Mouse (Mus musculus): Measurements from ENCODE around the gene Pwwp2b.

Gene Pwwp2b

DNA sequence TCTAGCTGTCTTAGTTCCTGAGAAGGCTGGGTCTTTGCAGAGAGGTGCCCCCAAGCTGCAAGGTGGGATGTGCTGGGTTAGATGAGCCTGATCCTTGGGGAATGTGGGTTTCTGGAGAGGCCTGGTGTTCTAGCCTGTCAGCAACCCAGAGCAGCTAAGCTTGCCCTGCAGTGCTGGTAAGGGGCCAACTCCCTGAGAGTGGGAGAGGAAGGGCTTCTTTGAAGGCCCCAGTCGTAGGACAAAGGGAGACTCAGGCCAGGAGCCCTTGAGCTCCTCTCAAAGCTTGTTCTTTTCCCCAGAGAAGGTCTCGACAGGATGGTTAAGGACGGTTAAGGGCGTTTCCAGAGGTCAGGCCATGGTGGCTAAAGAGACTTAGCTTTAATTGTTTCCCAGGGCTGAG, 16.1 kb downstream of the Pwwp2b start:
- DNase-seq (ENCODE audit: low read depth), result no peak

DNA sequence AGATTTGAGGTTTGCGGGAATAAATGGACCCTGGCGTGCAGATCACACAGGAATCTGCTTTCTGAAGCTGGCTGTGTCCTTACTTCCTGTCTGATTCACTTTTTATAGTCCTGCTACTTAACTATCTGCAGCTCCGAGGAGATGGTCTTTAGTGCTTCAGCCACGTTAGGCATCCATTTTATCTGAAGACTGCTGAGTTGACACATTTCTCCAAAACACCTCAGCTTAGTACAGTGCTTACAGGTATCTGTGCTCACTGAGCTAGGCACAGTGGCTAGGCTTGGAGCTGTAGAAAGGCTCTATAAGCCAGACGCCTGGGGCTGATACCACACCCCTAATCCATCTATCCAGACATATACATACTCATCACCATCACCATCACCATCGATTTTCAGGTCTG, 17.4 kb downstream of the Pwwp2b start:
- DNase-seq (ENCODE audit: low read depth), result no peak

DNA sequence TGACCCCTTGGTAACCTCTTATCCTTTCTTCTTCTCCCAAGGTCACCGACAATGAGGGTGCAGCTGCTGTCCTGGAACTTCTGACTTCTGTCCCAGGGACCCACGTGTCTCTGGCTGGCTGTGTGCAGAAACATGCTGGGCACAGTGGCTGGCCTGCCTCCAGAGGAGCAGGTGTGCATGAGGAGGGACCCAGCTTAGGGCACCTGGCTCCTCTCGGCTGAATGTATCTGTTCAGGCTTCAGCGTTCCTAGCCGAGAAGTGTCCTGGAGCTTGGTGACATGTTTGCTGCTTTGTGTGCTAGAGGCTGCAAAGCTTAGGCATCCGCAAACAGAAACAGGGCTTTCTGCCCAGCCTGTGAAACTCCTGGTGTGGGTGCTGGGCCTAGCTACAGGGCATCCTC, 18.1 kb downstream of the Pwwp2b start:
- DNase-seq (ENCODE audit: low read depth), result no peak

DNA sequence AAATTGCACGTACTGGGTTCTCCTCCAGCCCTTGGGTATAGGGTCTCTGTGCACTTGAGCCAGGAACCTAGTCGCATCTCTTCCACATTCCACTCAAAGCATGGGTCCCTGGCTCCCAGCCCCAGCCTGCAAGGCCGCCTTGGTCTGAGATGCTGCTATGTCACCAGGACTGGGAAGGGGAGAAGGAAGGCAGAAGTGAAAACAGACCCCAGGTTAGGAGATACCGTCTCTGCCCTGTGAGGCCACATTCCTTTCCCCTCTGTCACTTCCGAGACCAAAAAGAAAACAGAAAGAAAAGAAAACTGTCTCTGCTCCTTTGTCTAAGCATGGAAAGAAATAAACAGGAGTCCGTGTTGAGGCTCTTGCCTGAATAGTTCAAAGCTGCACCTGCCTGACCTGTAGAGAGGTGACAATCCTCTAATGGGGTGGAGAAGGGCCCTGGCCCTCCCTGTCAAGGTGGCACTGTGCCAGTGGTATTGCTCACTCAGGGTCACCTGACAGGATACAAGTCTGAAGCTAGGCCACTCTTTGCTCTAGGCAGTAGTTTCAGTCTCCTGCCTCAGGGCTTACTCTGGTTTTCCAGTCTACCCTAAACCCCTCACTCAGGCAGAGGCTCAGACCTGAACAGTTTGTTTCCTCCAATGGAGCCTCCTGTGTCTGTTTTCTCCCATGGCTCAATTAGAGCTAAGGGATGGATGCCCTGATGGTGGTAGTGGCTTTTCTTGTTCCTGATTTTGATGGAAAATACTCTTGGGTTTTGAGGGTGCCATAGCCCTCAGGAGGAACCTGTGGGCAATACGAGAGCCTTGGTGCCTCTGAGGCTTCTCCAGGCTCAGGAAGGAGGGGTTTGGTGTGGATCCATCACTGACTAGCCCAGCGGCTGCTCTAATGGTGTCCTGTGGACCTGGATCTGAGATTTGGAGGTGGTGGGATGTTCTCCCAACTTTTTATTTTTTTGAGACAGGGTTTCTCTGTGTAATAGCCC, 18.9 kb downstream of the Pwwp2b start:
- DNase-seq (ENCODE audit: low read depth), result no peak

DNA sequence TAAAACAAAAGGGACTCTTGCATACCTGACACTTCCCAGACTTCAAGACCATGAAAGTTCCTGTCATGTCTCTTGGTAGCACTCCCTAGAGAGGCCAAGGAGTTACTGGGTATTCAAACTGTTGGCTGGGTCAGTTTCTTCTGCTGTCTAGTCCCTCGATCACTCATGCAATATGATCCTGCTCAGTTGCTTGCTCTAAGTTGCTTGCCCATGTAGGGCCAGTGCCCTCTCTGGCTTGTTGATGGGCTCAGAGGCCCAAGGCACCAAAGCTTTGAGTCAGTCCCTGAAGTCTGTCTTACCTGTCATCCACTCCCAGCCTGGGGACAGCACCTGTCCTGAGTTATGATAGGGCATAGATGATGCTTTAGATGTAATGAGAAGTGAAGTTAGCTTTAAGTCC, 22.5 kb downstream of the Pwwp2b start:
- DNase-seq (ENCODE audit: low read depth), result no peak

DNA sequence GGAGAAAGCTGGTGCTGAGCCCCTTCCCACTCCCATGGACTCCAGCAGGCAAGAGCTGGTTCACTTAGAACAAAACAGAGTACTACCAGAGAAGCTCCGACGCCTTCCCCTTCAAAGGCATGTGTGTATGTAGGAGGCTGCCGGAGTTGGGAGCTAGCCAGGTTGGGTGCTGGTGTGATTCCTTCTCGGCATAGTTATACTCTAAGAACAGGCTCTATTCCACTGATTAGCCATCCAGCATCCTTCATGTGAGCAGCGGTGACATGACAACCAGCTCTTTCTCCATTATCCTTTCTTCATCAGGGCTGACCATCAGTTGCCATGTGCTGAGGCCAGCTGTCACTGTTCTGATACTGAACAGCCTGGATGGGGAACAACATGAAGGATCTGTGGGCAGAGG, 23.6 kb downstream of the Pwwp2b start:
- DNase-seq (ENCODE audit: low read depth), result no peak

DNA sequence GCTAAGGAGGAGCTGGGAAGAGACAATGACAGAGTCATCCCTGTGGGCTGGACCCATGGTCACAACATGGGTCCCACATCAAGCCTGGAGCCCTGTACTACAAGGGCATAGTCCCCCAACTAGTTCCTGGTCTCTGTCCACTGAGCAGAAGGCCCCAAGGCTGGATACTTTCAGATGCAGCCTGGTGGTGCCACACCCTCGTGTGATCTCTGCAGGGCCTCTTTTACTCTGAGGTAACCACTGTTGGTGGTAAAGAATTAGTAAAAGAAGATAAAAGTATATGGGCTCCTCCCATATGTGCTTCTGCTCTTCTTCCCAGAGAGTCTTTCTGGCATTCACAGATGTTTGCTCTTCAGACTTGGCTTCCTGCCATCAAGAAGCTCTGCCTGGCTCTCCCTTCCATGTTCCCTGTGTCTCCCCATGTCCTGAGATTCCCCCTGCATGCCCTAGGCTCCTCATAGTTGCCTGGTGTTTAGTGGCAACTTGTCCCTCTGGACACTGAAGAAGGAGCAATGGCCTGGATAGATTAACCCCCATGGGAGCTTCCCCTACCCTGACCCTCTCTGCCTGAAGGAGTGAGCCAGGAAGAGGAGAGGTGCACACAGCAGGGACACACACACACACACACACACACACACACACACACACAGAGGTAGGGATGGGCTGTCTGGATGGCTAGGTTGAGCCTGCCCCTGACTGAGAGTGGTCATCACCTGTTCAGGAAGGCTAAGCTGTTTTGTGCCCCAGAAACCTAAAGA, 24.5 kb downstream of the Pwwp2b start:
- no peak for DNase-seq (ENCODE audit: low read depth)

DNA sequence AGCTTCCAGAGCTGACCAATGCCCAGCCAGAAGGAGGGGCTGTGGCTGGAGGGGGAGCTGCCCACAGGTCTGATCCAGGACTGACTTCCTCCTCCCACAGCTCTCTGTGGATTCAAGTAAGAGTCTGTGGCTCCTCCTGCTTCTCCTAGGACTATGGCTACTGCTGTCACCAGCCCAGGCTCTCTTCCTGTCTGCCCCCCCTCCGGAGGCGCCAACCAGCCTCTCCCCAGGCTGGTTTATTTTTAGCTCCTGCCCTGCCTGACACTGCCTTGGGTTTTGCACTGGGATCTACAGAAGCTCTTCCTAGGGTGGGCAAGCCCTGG, 25.1 kb downstream of the Pwwp2b start:
- DNase-seq (ENCODE audit: low read depth), result no peak

DNA sequence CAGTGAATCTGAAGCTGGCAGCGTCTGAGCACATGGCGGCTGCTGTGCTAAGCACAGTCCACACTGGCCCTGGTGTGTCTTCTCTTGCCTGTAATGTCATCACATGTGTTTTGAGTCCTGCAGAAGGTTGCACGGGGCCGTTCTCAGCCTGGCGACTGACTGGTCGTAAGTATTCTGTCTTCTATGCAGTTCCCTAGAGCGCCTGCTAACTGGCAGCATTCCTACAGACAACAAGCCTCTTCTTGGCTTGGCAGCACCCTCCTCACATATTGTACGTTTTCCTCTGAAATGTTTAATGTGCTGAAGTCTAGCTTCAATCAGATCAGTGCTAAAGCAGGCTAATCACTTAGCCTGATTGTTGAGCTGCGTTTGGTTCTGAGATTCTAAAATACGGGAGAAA, 27.3 kb downstream of the Pwwp2b start:
- no peak for DNase-seq (ENCODE audit: low read depth)

DNA sequence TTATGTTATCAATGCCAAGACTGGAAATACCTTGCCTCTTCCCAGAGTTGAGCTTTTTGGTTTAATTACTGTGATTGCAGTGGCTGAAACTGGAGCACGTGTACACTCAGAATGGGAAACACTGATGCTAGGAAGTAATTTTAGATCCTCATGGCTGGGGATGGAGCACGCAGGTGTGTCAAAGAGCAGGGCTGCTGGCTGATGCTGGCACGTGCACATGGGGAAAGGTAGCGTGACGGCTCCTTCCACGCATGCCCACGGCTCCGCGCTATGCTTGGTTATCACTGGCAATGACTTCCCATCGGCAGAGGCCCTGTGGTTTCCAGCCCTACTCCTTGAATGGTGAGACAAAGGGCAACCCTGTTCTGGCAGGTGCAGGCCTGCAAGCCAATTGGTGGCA, 27.9 kb downstream of the Pwwp2b start:
- DNase-seq (ENCODE audit: low read depth), result no peak

DNA sequence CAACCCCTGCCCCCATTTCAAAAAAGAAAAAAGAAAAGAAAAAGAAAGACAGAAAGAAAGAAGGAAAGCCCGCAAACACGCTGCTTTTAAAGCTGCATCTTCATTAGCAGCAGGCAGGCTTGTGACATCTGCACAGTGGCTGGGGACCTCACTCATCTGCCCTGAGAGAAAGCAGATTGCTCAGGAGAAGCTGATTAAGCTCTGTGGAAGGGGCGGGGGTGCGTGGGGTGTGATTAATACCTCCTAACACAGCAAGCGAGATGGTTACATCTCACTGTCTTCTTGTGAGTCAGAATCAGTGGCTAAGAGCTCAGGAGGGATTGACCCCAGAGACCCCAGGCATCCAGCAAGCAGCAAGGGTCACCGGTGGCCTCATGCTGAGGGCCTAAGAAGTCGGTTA, 29.3 kb downstream of the Pwwp2b start:
- DNase-seq (ENCODE audit: low read depth), result no peak

DNA sequence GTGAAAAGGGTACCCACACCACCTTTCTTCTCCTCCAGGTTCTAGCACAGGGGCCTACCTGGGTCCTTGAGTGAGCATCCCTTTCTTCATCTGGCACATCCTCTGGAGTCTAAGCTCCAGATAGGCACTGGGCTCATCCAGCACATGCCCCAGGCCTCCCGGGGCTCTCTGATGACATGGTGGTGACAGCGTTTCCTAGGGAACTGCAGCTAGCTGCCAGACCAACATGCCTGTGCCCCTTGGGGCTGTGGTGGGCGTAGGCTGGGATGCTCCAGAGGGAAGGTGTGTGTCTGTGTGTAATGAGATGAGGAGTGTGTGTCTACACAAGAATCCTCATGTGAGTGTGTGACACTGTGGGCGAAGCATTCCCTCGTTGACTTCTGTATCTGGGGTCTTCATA, 31.3 kb downstream of the Pwwp2b start:
- no peak for DNase-seq (ENCODE audit: low read depth)

DNA sequence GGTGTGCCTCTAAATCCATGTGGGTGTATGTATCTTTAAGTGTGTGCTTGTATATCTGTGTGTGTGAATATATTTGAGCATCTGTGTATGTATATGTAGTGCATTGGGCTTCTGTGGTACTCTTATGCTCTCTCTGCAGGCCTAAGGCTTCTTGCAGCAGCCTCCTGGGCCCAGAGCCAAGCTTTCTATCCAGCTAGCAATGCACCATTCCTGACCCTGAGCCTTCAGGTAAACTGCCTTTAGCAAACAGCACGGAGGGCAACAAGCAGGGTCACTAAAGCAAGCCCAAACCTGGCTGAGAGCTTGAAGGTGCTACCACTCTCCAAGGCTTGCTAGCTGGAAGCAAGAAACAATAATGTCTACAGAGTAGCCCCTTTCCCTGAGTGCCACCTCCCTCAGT, 31.8 kb downstream of the Pwwp2b start:
- DNase-seq (ENCODE audit: low read depth), result no peak

DNA sequence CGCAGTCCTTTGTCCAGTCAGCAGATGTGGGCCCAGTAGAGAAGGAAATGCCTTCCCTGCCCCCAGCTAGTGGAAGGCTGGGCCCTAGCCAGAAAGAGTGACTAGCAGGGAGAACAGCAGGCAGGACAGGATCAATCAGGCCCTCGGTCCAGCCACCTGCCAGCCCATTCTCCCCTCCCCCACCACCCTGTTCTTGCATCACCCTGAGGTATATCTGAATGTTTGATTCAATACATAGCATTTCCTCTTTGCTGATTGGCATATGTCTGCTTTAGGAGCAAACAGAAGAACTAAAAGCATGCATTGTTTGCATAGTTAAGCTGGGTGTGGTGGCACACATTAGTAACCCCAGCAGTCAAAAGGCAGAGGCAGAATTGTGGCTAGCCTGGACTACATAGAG, 32.9 kb downstream of the Pwwp2b start:
- no peak for DNase-seq (ENCODE audit: low read depth)

DNA sequence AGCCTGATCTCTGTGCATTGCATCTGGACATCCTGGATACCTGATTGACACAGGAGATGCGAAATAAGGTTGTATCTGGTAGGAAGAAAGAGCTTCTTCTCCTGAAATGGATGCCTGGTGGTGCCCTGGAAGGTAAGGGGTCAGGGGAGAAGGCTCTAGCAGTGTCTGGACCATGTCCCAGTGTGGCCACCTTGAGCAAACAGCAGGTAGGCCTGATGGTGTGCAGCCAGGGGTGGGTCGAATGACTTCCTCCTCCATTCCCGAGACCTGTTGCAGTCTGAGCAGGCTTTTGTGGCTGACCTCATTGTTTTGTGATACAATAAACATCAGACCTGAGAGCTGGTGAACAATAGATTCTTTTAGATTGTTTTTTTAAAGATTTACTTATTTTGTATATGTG, 33.8 kb downstream of the Pwwp2b start:
- DNase-seq (ENCODE audit: low read depth), result no peak

DNA sequence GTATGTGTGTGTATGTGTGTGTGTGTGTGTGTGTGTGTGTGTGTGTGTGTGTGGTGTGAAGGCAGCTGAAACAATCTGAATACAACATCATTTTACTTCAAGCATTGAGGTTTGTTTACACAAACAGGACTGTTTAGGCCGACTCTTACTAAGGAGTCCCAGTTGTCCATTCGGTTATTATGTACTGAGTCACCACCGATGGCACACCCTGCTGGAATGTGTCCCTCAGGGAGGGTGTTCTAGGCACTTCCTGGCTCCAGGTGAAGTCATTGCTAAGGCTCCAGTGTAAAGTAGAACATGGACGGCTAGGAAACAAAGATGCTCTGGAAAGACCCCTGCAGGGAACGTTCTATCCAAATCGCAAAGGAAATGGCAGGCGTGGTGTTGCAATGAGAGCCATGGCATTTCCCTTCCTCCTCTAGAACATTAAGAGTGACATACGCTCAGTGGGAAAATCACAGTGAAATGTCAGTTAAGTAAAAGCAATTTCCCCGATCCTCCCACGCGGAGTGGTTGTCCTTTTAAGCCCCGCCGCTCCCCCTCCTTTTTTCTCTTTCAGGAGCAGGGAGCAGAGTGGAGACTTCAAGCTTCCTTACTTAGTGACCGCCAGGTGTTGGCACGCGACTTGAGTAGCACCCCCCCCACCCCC, 37.1 kb downstream of the Pwwp2b start:
- DNase-seq (ENCODE audit: low read depth), result no peak

DNA sequence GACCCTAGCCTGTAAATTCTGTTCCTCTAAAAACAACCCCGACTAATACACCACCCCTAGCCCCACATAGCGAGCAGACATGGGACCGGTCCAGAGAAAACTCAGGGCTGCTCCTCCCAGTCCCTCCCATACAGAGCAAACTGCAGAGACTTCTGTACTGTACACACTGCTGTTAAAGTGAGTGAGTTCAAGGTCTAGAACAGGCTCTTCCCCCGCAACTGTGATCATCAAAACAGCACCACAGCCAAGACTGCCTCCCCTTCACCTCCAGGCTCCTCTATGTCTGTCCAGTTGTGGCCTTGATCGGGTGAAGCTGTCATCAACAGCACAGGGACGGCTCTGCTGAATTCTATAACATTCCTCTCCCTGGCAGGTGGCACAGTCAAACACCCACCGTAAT, 40.3 kb downstream of the Pwwp2b start:
- DNase-seq (ENCODE audit: low read depth), result no peak

DNA sequence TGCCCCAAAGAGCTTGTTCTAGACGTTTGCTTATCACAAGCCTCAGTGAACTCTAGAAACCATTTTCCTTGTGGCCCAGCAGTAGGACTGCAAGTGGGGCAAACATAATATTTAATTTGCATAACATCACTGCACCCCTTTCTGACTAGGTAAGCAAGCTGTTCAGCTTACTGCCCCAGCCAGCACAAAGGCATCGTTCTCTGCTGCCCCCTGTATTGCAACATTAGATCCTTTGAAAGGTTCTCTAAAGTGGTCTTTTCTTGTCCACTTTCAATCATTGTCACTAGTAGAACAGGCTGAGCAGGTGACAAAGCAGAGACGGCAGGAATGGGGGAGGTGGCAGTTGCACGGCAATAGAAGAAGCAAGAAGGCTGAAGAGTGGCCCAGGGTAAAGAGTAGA, 45.1 kb downstream of the Pwwp2b start:
- DNase-seq (ENCODE audit: low read depth), result no peak

DNA sequence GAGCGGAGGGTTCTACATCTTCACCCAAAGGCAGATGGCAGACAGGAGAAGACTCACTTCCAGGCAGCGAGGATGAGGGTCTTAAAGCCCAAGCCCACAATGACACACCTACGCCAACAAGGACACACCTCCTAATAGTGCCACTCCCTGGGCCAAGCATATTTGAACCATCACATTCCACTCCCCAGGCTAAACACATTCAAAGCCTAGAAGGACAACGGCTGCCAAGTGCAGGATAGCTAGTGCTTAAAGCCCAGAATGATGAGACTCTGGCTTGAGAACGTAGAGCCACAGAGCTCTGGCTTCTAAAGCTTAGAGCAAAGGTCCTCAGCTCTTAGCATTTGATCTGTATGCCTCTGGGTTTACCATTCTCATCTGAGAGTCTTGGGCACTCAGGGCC, 45.8 kb downstream of the Pwwp2b start:
- DNase-seq (ENCODE audit: low read depth), result no peak

DNA sequence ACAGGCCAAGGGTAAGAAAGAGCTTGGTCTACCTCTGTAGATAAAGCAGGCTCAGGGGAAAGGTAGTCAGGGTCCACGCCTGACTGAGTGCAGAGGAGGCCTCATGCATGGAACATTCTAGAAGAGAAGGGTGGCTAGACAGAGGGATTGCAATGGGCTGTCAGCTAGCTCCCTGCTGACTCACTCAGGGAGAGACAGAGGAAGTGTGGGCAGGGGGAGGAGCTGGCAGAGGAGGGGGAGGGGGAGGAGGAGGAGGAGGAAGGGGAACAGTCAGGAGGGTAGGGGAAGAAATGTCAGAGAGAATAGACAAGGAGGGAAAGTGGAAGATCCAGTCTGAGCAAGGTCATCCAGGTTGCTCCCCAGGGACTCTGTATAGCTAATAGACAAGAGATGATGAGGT, 47.4 kb downstream of the Pwwp2b start:
- DNase-seq (ENCODE audit: low read depth), result no peak

DNA sequence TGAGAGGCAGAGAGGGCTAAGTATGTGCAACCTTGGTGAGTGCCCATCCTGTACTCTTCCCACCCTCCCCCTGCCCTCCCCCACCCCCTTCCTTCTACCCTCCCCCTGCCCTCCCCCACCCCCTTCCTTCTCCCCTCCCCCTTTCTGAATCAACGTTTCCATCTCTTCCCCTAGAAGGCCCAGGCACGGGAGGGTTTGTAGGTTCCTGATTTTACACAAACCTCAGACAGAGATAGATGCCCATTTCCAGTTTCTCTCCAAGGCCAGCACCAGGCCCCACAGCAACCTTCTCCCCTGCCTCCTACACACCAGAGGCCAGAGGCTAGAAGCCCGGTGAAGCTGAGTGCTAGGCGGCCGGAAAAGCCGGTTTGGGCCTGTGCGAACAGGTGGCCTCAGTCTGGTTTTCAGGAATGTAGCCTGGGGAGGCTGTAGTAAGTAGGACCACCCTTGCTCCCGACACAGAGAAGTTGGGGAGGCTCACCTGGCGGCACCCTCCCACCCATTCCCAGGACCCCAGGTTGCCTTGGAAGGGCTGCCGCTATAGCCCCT, 48.3 kb downstream of the Pwwp2b start:
- no peak for DNase-seq (ENCODE audit: low read depth)

DNA sequence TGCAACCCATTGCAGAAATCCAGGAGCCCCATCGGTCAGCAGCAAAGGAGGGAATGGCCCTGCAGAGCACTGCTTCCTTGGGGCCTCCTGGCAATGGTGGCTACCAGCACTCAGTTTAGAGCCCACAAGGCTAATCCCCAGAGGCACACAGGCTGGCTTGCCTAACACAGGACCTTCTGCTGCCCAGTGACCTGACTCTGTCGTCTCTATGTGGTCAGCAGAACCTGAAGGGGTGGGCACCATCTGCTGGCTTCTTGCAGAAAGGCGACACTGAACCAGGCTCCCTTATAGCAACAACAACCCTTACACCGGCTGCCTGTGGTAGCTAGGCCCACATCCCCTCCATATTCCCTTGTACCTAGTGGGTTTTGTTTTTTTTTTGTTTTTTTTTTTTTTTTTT, 50.2 kb downstream of the Pwwp2b start:
- DNase-seq (ENCODE audit: low read depth), result no peak

DNA sequence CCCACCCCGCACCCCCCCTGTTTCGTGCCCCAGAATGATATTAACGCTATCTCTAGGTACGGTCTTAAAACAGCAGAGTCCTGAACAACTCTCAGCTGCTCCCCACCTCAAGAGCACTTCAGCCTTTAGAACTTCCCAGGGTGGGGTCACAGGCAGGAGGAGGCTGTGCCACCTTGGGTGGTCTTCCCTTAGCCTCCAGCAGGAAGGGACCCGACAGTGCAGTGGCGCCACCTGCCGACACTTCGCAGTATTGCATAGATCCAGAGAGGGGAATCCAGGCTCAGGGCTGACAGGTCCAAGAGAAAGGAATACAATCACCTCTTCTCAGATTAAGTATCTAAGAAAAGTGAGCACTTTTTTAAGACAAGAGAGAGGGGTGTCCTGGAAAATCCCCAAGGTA, 51.1 kb downstream of the Pwwp2b start:
- peak; percentile 77 for DNase-seq (ENCODE audit: low read depth)

Data from naive thymus-derived CD4-positive, alpha-beta T cell, adult 2 months (primary cell).